Mouse (Mus musculus): ENCODE results near the gene St6galnac6. TPM values are rescaled to one million over a fixed set of nuclear protein-coding genes. Genes with fewer than 3 reads are reported as not detected.

The St6galnac6 gene
- total RNA-seq, 2 experiments from 2014 or later: 114 to 117 TPM

DNA sequence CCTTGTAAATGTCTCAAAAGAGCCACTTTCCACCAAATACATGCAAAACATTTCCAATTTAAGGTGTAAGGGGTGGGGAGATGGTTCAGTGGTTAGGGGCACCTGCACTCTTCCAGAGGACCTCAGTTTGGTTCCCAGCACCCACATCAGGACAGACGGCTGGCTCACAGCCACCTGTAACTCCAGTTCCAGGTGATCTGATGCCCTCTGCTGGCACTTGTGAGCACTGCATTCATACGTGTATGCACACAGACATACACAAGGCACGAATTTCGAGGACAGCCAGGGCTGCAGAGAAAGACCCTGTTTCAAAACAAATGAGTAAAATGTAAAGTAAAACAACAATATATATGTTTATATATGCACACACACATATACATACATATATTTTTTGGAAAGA is 18.1 kb downstream of the St6galnac6 start:
- no peak for DNase-seq

DNA sequence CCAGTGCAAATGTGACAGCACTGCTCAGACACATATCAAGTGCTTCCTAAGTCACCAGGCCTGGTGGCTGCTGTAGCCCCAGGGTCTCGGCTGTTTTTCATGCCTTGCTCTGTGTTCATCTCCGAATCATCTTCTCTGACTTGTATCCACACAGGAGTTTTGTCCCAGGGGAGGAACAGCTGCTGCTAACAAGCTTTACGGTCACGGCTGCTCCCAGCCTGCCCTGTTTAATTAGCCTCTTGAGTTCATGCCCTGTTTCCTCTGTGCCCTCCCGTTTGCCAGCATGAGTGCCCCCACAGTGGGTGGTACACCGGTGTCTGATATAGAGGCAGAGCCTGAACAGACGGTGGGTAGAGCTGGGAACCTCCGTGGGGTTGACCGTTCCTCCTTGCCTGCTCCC is 18.5 kb downstream of the St6galnac6 start:
- DNase-seq: no peak

DNA sequence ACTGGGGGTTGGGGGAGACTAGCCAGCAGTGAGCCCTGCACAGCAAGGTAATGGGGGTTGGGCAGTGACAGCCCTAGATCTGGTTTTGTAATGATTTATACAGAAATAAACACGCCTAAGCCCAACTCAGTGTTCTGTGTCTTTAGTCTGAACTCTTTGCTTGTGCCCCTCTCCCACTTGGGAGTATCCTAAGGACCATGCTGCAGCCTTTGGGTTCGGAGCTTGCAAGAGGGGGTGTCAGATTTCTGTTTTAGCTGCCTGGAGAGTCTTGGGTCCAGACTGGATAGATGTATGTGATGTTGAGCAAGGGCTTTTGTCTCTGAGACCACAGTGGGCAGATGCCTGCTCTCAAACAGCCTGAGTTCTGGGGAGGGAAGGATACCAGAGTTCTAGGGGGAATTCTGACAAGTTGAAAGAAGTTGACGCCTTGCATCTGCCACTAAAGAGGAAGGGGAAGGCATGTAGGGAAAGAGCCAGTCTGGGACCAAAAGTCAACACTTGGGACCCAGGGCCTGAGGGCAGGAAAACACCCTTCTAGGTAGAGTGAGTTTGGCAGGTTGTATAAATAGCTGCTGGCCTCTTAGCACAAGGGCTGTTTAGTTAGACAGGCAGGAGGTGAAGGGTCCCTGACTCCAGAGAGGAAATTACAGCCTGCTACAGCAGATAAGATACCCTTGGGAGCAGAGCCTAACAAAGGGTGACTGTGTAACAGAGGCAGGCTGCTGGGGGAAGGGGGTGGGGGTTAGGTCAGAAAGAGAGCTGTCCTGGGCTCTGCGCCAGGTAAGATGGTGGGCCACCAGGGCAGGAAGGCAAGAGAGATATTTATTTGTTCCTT is 21.4 kb downstream of the St6galnac6 start:
- DNase-seq: no peak

GRCm38 (mm10) chr2:32621517-32621859 is 22.0 kb downstream of the St6galnac6 start, which contains the start of gene Ak1:
TSS of gene Ak1 (plus strand) at chr2:32621758.
- DNase-seq: no peak

GRCm38 (mm10) chr2:32624111-32624748 is 24.7 kb downstream of the St6galnac6 start:
- no peak for DNase-seq

- DNase-seq: peak; percentile 87 to 89
Measured at GRCm38 (mm10) chr2:32625212-32625872, 25.8 kb downstream of the St6galnac6 start.

- DNase-seq: peak in 1 of 2 experiments; percentile 53
Measured at GRCm38 (mm10) chr2:32625873-32626694, 26.6 kb downstream of the St6galnac6 start.

GRCm38 (mm10) chr2:32627266-32628043 is 27.9 kb downstream of the St6galnac6 start:
- no peak for DNase-seq

DNA sequence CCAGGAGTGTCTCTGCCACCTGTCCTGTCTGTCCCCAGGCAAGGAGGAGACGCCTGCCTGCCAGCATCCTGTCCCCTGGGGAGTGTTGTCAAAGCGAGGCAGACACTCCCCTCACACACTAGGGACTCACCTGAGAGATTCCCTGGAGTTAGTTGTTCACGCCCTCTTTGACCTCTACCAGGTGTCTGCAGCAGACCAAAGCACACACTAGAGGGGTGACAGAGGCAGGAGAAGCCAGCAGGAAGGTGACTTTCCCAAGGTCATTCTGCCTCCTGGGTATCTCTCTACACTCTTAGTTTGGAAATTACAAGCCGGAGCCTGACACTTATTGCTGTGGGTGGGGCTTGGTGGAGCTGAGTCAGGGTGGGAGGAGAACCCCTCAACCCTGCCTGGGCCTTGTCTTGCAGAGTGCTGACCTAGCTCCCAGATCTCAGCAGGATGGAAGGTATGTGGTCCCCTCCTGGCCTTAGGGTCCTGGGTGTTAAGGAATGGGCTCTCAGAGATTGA is 28.6 kb downstream of the St6galnac6 start:
- no peak for DNase-seq

- peak; percentile 71 to 78 for DNase-seq
Measured at GRCm38 (mm10) chr2:32628729-32629128, 29.2 kb downstream of the St6galnac6 start.

DNA sequence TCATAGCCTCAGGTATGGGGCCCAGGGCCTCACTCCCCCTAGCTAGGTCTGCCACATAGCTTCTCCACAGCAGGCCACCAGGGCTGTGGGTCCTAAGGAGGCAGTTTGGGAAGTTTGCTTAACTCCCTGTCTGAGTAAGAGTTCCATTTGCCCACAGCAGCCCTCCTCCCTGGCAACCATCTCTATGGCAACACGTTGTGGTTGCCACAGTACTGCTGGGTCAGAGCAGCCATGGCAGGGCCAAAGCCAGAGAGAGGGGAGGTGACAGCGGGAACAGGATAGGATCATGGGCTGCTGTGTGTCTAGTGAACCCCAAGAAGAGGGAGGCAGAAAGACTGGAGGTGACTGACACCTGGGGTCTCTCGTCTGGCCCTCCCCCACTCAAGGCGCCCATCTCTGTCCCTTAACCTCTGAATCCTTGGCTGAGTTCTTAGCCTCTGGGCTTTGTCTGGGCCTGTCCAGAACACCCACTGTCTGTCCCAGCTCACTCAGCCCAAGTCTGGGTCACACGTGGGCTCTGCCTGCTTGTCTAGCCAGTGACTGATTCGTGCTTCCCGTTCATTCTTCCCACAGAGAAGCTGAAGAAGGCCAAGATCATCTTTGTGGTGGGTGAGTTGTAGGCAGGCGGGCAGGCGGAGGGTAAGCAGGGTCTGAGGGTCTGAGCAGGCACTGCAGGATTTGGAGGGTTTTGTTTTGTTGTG is 29.9 kb downstream of the St6galnac6 start:
- no peak for DNase-seq

GRCm38 (mm10) chr2:32630036-32630435 is 30.5 kb downstream of the St6galnac6 start:
- no peak for DNase-seq

- DNase-seq: no peak
Measured at GRCm38 (mm10) chr2:32631046-32631445, 31.5 kb downstream of the St6galnac6 start.

- peak; percentile 73 to 75 for DNase-seq
Measured at GRCm38 (mm10) chr2:32631737-32632394, 32.4 kb downstream of the St6galnac6 start.

GRCm38 (mm10) chr2:32633660-32634059 is 34.2 kb downstream of the St6galnac6 start:
- no peak for DNase-seq

DNA sequence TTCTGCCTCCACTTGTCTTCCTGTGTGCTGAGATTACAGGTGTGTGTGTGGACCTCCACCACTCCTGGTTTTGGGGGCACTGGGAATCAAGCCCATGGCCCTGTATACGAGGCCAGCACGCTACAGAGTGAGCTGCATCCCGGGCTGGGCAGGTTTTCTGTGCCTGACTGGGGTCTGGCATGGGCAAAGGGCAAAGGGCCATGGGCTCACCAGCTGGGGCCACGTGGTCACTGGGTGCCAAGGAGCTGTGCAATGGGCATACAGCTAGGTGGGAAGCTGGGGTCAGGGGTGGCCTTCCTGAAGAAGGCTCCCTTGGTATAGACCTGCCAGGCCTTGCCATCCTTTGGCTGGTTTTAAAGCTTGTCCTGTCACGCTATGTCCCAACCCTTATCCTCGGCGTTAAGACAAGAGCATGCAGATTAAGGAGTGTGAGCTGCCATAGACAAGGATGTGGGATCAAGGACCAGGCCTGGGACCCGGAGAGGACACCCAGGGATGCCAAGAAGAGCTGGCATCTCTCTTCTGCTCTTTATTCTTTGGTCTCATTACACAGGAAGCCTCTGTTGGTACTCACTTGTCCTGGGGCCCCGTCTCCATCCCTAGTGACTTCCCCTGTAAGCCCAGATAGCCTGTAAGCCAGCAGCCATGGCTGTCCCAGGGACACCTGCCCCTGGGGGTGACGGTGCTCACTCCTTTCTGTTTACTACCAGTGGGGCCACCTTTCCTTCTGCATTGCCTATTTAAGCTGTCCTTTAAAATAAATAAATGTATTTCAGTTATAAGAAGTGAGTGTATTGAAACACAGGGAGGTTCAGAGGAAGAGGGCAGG is 35.0 kb downstream of the St6galnac6 start:
- no peak for DNase-seq

DNA sequence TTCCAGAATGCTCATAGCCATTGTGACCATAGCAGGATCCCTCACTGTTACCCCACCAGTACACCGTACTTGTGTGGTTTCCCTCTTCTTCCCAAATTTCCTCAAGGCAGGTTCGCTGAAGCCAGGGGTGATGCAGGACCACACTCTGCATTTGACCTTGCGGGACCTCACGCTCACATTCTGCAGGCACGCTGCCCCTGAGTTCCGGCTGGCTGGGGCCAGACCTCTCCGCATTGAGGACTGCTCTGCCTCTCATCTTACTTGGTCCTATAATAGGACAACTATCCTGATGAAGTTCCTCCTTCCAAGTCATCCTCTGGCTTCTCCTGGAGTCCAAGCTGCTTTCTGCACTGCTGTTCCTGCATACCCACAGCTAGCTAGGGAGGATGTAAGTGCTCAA is 37.1 kb downstream of the St6galnac6 start:
- DNase-seq: no peak

DNA sequence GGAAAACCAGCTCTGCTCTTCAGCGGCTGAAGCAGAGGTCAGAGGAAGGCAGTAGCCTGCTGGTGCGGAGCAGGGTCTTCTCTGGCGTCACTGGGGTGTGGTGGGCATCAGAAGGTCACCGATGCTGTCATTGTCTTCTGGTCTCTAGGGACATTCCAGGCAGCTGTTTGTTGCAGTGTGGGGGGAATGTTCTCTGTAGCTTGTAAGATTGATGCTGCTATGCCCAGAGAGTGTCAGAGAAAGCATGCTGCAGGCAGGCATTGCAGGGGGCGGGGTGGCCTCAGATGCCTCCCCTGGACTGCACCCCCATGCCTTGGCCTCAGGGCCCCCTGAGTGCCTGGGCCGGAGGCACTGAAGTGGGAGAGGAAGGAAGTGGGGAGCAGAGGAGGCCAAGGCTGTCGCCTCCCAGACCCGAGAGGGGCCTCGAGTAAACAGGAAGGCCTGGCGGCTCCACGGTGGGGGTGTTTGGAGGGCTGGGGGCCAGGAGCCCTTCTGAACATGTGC is 38.3 kb downstream of the St6galnac6 start:
- DNase-seq: no peak

- DNase-seq: no peak
Measured at GRCm38 (mm10) chr2:32639632-32640031, 40.1 kb downstream of the St6galnac6 start.
